Mouse (Mus musculus): ENCODE data around the gene Slc8a1. TPM values are rescaled to one million over a fixed set of nuclear protein-coding genes. Genes with fewer than 3 reads are reported as not detected.
A peak's percentile ranks its signal among the peaks of the same experiment; 100 is the strongest.

Gene Slc8a1
- total RNA-seq, 2 experiments from 2014 or later: 6.6 to 8.3 TPM

DNA sequence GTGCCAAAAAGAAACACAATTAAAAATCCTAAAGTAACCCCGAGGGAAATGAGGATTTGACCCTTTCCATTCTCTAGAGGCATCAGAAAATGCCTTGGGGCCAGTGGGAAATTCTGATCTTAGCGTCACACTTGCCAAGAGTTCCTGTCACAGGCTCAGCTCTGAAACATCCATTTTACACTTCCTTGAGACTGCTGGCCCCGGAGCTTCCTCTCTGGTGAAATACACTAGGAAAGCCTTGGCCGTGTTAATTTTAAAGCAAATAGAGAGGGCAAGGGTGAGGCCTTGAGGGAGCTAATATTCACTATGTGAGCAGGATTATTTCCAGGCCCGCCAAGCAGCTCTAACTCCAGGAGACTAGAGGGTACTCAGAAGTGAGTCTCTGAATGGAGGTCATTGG, 305.0 kb downstream of the Slc8a1 start:
- no peak for DNase-seq (ENCODE audit: low spot score in 2 of 2)

DNA sequence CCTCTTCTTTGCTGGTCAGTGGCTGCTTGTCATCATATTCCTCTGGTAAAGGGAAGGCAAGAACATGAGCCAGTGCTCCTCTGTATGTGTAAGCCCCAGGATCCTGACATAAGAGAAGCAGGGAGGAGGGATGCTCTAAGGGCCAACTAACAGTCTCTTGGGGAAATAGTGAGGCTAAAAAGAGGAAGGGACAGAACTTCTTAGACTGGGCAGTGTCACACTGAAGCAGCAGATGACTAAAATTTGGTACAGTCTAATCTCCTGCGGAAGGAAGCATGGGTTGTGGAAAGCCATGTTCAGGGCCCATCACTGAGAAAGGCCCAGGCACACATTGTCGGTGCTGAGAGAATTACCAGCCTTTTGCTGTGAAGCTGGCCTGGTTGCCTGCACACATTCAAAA, 305.4 kb downstream of the Slc8a1 start:
- no peak for DNase-seq (ENCODE audit: low spot score in 2 of 2)

DNA sequence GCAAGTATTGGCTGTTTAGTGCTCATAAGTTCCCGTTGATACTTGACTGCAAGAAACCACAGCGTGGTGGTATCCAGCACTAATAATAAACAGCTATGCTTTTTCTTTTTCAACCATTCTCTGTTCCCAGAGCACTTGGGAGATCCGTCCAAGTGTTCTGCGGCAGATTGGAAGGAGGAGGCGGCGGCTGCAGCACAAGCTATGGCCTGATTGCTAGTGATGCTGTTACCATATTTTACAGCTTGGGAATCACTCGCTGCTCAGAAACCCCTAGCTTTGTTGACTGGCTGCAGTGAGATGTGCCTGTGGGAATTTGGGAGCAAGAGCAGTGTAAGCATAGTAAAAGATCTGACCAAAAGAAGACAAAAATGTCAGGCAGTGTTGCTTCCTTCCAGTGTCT, 310.9 kb downstream of the Slc8a1 start:
- no peak for DNase-seq (ENCODE audit: low spot score in 2 of 2)

DNA sequence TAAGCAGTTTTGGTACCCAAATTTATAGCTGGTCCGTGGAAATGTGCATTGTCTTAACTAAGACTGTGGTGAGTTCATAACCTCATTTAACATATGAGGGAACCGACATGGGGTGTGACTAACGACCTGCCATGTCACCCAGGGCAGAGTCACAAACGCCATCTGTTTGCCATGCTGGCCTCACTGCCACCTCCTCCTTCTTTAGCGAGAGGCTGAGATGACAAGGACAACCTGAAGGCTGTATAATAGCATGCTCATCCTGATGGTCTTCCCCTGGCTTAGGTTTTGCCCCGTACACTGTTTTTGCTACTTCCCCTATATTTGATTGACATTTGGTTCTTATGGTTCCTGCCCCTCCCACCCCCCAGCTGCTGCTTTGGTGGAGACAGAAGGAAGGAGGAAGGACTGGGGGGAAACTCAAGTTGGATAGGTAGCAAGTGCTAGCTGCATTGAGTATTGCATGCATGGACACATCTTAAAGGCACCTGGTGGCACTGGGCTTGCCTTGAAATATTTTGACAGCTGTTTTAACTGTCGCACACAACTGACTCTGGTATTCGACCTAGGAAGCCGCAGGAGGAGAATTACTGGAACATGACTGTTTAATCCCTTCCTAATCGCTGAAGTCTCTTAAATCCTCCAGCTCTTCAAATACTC, 313.8 kb downstream of the Slc8a1 start:
- no peak for DNase-seq (ENCODE audit: low spot score in 2 of 2)

DNA sequence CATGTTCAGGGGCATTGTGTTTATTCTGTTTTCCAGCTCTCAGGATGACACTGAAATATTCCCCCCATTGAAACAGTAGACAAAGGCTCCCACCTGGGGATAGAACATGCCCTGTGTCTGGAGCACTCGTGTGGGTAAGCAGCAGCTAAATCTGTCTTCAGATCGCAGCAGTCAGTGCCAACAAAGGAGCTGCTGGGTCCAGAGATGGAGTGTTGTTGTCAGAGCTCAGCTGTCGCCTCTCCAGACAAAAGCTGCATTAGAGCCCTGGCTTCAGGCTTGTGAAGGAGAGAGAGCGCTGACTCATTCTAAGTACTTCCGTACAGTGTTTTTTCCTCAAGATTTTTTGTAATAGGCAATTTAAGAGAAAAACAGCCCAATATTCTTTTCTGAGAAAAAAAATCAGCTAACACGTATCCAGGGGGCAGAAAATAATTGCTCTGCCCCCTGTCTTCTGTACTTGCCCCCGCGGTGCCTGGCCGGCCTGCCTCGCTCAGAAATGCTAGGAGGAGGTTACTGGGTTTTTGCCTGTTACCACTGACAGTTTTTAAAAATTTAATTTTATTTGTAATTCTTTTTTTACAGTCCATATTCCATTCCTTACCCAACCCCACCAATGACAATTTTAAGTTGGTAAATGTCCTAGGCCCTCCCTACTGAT, 318.2 kb downstream of the Slc8a1 start:
- DNase-seq (ENCODE audit: low spot score in 2 of 2): no peak

DNA sequence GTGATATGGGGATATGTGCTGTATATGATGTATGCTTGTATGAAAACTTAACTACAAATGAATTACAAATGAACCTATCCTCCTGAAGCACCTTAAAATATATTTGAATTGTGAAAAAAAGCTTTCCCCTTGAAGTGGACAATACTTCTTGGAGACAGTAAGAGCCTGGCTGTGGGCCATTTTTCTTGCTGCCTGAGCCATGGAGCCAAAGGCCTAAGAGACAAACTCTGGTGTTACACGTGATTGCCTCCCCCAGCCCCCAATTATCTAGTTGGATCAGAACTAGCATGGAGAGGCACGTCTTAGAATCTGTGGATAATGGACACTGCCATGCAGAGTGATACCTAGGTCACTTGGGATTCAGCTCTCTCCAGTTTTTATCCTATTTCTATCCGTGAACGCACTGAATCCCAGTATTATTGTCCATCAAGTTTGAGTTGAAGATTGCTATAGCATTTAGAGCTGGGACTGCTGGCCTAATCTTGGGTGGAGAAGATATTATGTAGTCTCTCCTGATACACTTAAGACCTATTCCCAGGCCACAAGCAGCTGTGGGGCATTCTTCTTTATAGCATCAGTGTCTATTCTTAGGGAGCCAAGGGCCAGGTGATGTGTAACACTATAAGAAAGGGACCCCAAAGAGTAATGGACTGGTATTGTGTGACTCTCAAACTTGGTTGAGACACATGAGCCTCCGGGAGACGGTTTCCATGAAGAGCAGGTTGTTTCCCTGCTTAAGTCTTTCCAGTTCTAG, 321.6 kb downstream of the Slc8a1 start:
- DNase-seq (ENCODE audit: low spot score in 2 of 2): no peak

DNA sequence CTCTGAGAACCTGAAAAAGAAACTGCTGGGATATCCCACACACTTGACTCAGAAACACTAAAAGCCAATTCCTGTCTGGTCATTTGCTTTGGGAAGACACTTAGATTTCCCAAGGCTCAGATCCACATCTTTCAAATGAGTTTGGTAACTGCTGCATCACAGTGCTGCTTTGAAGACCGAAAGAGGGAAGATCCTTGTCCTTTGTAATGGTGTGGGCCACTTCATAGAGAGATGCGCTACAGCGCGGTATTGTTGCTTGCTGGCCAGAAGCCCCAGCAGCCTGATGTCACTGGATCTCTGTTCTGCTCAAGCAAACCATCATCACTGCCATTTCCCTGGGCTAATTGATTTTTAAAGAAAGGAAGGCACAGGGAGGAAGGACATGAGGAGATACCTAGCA, 325.4 kb downstream of the Slc8a1 start:
- no peak for DNase-seq (ENCODE audit: low spot score in 2 of 2)

DNA sequence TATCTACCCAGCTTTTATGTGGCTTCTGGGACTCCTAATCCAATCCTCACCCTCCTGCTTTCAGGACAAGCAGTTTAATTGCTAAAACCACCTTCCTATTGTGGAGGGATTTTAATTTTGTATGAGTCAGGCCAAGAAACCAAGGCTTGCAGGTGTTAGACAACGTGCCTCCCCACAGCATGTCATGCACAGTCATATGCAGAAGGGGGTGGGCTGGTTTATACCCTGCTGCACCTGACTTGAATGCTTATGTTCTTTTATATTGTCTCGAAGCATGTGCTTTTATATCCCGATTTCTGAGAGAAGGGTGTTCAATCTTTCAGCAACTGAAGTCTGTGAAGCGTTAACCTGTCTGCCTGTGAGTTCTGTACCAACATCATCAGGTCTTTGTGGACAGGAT, 334.0 kb downstream of the Slc8a1 start:
- no peak for DNase-seq (ENCODE audit: low spot score in 2 of 2)

DNA sequence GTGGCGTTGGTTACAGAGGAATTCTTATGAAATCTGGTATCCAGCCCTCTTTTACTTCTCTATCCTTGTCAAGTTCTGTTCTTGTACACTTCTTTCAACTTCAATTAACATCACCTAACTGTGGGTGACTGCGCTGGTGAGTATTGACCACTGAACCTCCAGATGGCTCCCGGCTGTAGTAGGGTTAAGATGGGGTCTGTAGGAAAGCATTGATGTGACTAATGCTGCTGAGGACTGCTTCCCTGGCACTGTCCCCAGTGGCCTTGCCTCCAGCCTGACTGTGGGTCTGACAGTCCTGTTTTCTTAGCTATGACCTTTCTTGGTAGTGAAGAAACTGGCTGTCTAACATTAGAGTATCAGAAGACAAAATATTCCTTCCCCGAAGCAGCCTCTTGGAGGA, 335.1 kb downstream of the Slc8a1 start:
- peak; percentile 30 to 39 for DNase-seq (ENCODE audit: low spot score in 2 of 2)

DNA sequence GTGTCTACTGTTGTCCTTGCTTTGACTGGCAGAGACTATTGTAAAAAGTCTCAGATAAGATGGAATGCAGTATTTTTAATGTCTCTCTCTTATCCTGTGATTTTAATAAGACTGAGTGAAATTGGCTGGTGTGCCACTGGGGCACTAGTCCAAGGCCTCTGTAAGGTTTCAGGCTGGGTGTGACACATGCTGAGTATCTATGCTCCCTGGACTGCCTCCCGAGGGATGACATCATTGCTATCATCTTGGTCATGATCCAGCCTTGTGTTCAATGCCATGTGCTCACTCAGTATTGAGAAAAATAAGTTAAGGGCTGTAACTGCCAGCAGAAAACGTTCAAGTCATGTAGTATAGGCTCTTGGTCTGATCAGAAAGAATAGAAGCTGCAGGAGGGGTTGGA, 335.5 kb downstream of the Slc8a1 start:
- peak; percentile 34 to 50 for DNase-seq (ENCODE audit: low spot score in 2 of 2)

DNA sequence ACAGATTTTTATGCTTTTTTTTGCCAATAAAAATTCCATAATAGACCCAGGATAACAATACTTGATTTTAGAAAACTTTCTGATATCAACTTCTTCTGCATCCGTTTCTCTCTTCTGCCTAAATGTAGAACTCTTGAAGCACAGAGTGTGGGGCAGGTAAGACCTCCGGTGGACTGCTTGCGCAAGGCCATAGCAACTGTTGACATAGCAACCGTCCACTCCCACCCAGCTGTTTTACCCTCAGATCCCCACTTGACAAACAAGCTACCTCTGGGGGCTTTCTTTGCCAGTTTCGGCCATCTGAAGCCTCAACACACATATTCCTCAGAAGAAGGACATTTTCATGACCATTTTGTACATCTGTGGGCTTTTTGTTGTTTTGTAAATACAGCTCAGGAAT, 337.8 kb downstream of the Slc8a1 start:
- no peak for DNase-seq (ENCODE audit: low spot score in 2 of 2)

DNA sequence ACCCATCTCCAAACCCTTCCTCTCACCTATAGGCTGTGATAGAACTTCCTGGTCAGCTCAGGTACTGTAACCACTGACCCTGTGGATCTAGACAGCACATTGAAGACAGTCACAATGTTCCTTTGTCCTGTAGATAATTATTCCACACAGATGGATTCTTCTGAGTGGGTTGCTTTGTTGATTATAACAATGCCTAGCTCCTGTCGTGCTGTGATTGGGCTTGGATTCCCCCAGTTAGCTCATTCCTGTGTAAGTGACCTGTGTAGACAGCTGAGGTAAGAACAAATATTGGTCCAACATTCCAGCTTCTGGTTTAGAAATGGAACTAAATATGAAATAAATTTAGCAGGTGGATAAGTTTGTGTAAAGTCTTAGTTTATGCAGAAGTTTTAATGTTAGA, 340.7 kb downstream of the Slc8a1 start:
- DNase-seq (ENCODE audit: low spot score in 2 of 2): no peak

DNA sequence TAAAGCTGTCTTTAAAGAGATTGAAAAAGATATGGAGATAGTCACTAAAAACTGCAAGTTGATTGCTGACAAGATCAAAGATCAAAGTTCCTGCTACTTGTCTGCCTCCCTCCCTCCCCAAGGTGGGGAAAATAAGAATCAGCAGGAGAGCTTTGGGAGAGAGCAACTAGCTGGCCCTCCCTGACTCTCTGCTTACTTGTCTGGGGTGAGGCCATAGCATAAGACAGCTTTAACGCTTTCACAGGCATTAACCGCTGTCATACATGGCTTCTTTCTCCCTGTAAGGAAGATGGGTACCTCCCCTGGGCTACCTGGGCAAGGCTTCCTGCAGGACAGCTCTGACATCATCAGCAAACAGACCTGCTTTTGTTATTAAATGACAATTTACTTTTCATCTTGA, 344.1 kb downstream of the Slc8a1 start:
- DNase-seq (ENCODE audit: low spot score in 2 of 2): no peak

DNA sequence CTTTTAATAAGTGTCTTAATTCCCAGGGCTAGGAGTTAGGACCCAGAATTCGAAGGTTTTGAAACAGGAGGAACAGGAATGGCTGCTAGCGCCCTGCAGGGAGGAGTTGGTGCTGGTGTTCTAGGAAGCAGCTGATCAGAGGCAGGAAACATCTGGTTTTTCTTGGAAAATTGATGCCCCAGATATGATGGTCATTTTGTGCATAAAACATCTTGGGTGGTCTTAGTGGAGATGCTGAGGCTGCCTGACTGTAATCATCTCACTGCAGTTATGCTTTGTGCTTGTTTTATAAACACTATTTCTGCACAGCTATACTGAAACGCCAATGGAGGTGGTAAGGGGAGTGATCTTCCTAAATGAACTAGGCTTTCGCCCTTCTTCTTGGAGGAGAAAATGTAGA, 345.1 kb downstream of the Slc8a1 start:
- no peak for DNase-seq (ENCODE audit: low spot score in 2 of 2)

DNA sequence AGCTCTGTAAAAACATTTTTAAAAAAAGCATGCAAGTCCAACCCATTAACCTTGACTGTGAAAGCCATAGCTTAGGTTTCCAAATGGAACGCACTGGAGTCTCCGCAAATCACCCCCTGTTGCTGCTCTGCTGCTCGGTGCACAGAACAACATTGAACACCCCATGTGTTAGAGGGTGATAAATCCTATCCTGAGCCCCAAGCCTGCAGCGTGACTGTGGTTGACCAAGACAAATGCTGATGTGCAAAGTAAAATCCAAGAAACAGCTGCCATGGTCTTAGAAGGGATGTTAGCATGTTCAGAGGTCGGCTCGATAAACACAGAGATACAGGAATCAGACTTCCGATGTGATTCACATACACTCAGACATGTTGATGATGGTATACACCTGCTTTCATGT, 346.7 kb downstream of the Slc8a1 start:
- no peak for DNase-seq (ENCODE audit: low spot score in 2 of 2)

DNA sequence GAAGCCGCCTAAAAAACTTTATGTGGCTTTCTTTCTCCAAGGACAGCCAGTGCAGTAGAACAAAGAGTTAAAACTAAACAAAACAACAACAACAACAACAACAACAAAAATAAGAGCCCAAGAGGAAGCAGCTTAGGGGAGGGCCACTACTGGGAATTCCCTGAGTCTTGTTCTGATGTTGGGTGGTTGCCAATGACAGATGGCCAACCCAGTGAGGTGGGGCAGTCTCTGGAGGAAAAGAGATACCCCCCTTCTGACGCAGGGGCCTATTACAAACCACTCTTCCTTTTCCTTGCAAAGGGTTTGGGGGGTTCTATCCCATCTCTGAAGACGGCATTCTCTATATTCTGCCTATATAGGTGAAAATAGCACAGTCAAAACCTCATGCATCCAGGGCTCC, 347.4 kb downstream of the Slc8a1 start:
- DNase-seq (ENCODE audit: low spot score in 2 of 2): no peak

DNA sequence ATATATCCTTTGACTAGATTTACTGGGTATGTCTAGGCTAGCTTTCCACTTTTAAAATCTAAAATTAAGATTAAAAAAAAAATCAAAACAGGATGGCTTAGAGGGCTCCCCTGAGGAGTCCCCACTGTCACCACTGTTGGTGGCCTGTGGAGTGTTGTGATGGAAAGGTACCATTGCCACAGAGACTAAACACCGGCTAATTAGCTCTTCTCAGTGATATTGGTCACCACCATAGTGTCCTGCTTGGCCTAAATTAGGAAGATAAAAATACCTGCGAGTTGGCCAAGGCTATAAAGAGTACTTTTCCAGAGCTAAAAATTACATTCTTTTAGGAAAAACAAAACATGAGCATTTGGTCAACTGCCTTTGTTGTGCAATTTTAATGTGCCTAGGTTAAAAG, 352.1 kb downstream of the Slc8a1 start:
- no peak for DNase-seq (ENCODE audit: low spot score in 2 of 2)

DNA sequence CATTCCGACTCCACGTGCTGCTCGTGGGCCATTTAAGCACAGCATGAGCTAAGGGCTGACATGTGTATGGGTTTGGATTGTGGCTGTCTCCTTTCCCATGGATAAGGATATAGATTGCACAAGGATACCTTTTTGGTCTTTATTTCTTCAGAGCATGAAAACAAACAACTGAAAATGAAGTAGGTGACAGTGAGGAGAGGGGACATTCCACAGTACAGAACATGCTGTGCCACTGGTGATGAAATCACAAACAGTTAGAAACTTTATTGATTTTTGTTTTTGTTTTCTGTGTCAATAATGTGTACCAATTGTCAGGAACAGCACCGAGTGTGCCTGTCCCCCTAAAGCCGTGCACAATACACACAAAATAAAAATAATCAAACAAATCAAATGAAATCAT, 352.7 kb downstream of the Slc8a1 start:
- no peak for DNase-seq (ENCODE audit: low spot score in 2 of 2)

DNA sequence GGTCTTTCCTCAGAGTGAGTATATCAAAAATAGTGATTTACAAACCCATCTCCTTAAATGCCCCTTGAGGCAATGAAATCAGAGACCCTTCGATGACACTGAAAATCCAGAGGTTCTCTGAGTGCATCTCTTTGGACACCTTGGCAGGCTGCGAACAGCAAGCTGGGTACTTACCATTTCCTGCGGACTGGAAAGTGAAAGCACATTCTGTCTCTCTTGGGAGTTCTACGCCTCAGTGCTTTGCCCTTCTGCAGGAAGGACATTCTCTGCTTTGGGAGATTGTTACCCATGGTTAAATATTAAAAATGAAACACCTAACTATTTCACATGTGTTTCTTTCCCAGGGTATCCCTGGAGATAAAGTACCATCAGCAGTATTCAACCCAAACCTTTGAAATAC, 354.7 kb downstream of the Slc8a1 start:
- no peak for DNase-seq (ENCODE audit: low spot score in 2 of 2)

DNA sequence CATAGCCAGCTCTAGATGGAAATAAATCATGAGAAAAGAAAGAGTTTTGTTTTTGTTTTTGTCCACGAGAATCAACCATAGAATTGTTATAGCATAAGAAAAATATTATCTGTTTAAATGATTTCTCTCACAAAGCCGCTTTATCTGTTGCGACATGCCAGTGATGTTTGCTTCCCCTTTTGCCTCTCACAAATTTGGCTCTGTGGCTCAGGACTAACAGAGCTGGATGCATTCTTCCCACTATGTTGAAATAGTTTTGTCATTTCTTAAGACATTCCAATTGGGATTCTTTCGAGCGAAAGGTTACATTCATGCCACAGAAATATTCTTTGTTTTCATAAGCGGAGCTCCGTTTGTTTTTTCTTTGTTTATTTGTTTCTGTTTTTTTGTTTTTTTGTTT, 359.7 kb downstream of the Slc8a1 start:
- no peak for DNase-seq (ENCODE audit: low spot score in 2 of 2)

DNA sequence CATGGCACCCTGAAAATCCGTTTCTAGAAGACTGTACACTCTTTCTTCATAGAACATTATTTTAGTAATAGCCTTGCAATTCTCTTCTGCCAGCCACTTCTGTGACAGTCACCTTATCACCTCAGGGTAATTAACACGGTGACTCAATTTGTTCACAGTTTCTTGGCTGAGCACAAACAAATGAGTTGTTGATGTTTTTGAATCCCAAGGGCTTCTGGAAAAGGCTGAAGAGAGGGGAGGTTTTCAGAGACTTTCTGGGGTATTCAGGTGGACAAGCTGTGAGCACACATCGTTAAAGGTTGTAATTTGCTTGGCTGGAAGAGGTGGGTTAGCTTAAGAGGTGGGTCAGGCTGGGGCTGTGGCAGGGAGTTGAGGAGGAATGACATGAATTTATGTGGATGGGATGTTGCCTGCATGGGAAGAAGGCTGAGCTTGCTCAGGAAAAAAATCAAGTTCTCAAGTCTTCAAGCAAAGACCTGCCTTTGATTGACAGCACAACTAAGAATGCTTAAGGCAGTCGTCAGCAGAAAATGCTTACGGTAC, 360.3 kb downstream of the Slc8a1 start:
- no peak for DNase-seq (ENCODE audit: low spot score in 2 of 2)

DNA sequence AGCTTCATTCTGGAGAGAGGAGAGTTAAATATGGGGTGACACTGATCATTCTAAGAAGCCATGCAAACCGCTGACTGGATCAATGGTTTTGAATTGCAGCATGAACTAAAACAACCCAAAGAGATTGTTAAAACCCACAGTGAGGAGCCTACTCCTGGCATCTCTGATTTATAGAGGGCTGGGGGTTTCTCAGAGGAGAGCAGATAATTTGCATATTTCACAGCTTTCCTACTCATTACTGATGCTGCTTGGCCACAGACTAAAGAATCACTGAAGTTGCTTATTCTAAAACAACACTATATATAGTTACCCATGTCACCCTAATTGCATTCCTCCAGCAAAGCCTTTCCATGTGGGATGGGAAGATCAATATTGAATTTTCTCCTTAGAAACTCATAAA, 361.0 kb downstream of the Slc8a1 start:
- no peak for DNase-seq (ENCODE audit: low spot score in 2 of 2)

Measured in adrenal gland, adult 18-20 months (tissue).